Mouse (Mus musculus) ES-Bruce4 (cell line): ENCODE data around the gene Cap2. TPM values are rescaled to one million over a fixed set of nuclear protein-coding genes. Genes with fewer than 3 reads are reported as not detected.

Experiments used
- H3K27ac ChIP-seq: 2 replicates; pipeline ENCODE4 v1.5.1; 2012; ENCODE audit warnings: low read length, inconsistent platforms; ENCODE audit not compliant: insufficient read depth
- H3K27me3 ChIP-seq: 2 replicates; pipeline ENCODE4 v1.6.1; 2012; ENCODE audit warnings: mild to moderate bottlenecking, low read length, inconsistent platforms; ENCODE audit not compliant: control insufficient read depth, poor library complexity, insufficient read depth, severe bottlenecking
- H3K36me3 ChIP-seq: 2 replicates; pipeline ENCODE4 v1.6.1; 2012; ENCODE audit warnings: inconsistent platforms, mild to moderate bottlenecking, low read length, moderate library complexity; ENCODE audit not compliant: control insufficient read depth, poor library complexity, insufficient read depth, severe bottlenecking
- H3K4me1 ChIP-seq: one replicate; pipeline ENCODE4 v1.8.1; 2011; ENCODE audit warnings: low read length; ENCODE audit not compliant: control insufficient read depth, insufficient read depth
- H3K4me3 ChIP-seq: 2 replicates; pipeline ENCODE4 v1.5.1; 2011; ENCODE audit warnings: low read depth, mild to moderate bottlenecking, low read length
- H3K9ac ChIP-seq: 2 replicates; pipeline ENCODE4 v1.6.1; 2012; ENCODE audit warnings: low read depth, mild to moderate bottlenecking, inconsistent platforms; ENCODE audit not compliant: poor library complexity, severe bottlenecking
- H3K9me3 ChIP-seq: replicated peaks from 2 replicates; pipeline ENCODE4 v1.6.1; 2012; ENCODE audit warnings: mild to moderate bottlenecking, low read length, inconsistent platforms; ENCODE audit not compliant: control insufficient read depth, poor library complexity, insufficient read depth, severe bottlenecking
- CTCF ChIP-seq: IDR thresholded peaks from one replicate; pipeline ENCODE4 v1.8.1; 2011; ENCODE audit warnings: low read depth, low read length
- EP300 ChIP-seq: IDR thresholded peaks from 2 replicates; pipeline ENCODE4 v1.6.1; 2011; ENCODE audit warnings: low read depth, low read length; ENCODE audit not compliant: insufficient read depth
- POLR2A ChIP-seq: IDR thresholded peaks from one replicate; pipeline ENCODE4 v1.8.1; 2011; ENCODE audit warnings: low read length; ENCODE audit not compliant: insufficient read depth
- polyA plus RNA-seq: library from polyadenylated mRNA; stranded (reverse); fragments of >200 nt; gene quantifications from 2 replicates; pipeline ENCODE4 v1.2.4, GENCODE M21; 2011; ENCODE audit warnings: low read depth; ENCODE audit not compliant: missing spikeins, insufficient read depth, insufficient read length

Cap2 gene
- polyA plus RNA-seq, 1 experiment, result 0.81 TPM

GRCm38 (mm10) chr13:46695932-46696331, 194.3 kb downstream of the Cap2 start:
- H3K9me3 ChIP-seq, result no peaks in the 10 kb centered on the region
- H3K27ac ChIP-seq, result no peak overlapping the region
- H3K4me3 ChIP-seq, result no peak overlapping the region
- H3K36me3 ChIP-seq, result peaks cover 55% of the 10 kb centered on the region
- TF ChIP-seq EP300 (no peak), POLR2A (no peak), CTCF (no peak)
- peaks cover 3% of the 10 kb centered on the region for H3K4me1 ChIP-seq
- H3K27me3 ChIP-seq, result no peaks in the 10 kb centered on the region
- no peak overlapping the region for H3K9ac ChIP-seq

GRCm38 (mm10) chr13:46696788-46697187, 195.1 kb downstream of the Cap2 start:
- no peak overlapping the region for H3K9ac ChIP-seq
- H3K4me3 ChIP-seq, result no peak overlapping the region
- TF ChIP-seq EP300 (no peak), CTCF (no peak), POLR2A (no peak)
- no peaks in the 10 kb centered on the region for H3K9me3 ChIP-seq
- H3K4me1 ChIP-seq, result peaks cover 2% of the 10 kb centered on the region
- peak overlapping the region; percentile 58 for H3K27ac ChIP-seq
- H3K27me3 ChIP-seq, result no peaks in the 10 kb centered on the region
- H3K36me3 ChIP-seq, result peaks cover 58% of the 10 kb centered on the region

- Histone ChIP-seq H3K36me3 (peaks cover 50% of the 10 kb centered on the region), H3K27ac (no peak overlapping the region), H3K4me3 (no peak overlapping the region), H3K9ac (no peak overlapping the region), H3K9me3 (no peaks in the 10 kb centered on the region), H3K4me1 (peaks cover 2% of the 10 kb centered on the region), H3K27me3 (no peaks in the 10 kb centered on the region)
- TF ChIP-seq EP300, result no peak
- no peak for TF ChIP-seq CTCF
- no peak for TF ChIP-seq POLR2A
Measured at GRCm38 (mm10) chr13:46699372-46699771, 197.7 kb downstream of the Cap2 start.

Other genes starting within 250 kb of the Cap2 start
- gene Stmnd1, start 228.1 kb upstream of the Cap2 start, polyA plus RNA-seq, result not detected in 2 replicates
- gene Rbm24, start 83.4 kb upstream of the Cap2 start, polyA plus RNA-seq, result 0.64 and 0.97 TPM in 2 replicates
- 43.3 and 48.9 TPM in 2 replicates for gene Fam8a1, start 167.7 kb downstream of the Cap2 start, polyA plus RNA-seq
- 221 and 232 TPM in 2 replicates for gene Nup153, start 226.1 kb downstream of the Cap2 start, polyA plus RNA-seq